Mouse (Mus musculus) heart, postnatal 0 days (tissue): Measurements from ENCODE around the gene Irx4.

Experiments
- CTCF ChIP-seq: IDR thresholded peaks from 2 replicates; pipeline ENCODE4 v1.5.1; 2016; ENCODE audit warnings: antibody characterized with exemption, control low read depth, low read depth
- EP300 ChIP-seq: IDR thresholded peaks from 2 replicates; pipeline ENCODE4 v1.6.1; 2016; ENCODE audit warnings: antibody characterized with exemption, low read depth

- TF ChIP-seq CTCF: no peak
- no peak for TF ChIP-seq EP300
These were observed 4.0 kb downstream of the Irx4 start for GRCm38 (mm10) chr13:73264166-73264735.
